Mouse (Mus musculus) left cerebral cortex, adult 18-20 months (tissue): ENCODE data around the gene Psma1. TPM values are rescaled to one million over a fixed set of nuclear protein-coding genes. Genes with fewer than 3 reads are reported as not detected.

ENCODE experiments used
- DNase-seq, 2 experiments: peaks; one replicate each; pipeline ENCODE4 v3.0.0; 2021 to 2022; ENCODE audit warnings: low spot score in 2 of 2, mixed read lengths in 1 of 2
- total RNA-seq, 2 experiments: library from RNA; stranded (reverse); gene quantifications; 2 replicates each; pipeline ENCODE4 v1.2.3; 2021

Psma1 gene
- total RNA-seq, 2 experiments from 2014 or later: 107 to 109 TPM

- no peak for DNase-seq
Measured at GRCm38 (mm10) chr7:114281671-114282070, 5.8 kb upstream of the Psma1 start.

GRCm38 (mm10) chr7:114275372-114276004 is 430 bp downstream of the Psma1 start:
- DNase-seq: no peak

GRCm38 (mm10) chr7:114268446-114268845 is 7.5 kb downstream of the Psma1 start:
- DNase-seq: no peak

GRCm38 (mm10) chr7:114253885-114254833 is 21.8 kb downstream of the Psma1 start, which contains the start of gene Copb1:
Gene Copb1 (minus strand): TSS chr7:114254711.
- peak; percentile 94 to 95 for DNase-seq

GRCm38 (mm10) chr7:114251684-114252083 is 24.2 kb downstream of the Psma1 start:
- DNase-seq: no peak

GRCm38 (mm10) chr7:114233980-114234379 is 41.9 kb downstream of the Psma1 start:
- no peak for DNase-seq

- DNase-seq: no peak
Measured at GRCm38 (mm10) chr7:114232982-114233381, 42.9 kb downstream of the Psma1 start.

GRCm38 (mm10) chr7:114231857-114232256 is 44.1 kb downstream of the Psma1 start:
- no peak for DNase-seq

- no peak for DNase-seq
Measured at GRCm38 (mm10) chr7:114226521-114226920, 49.4 kb downstream of the Psma1 start.

- no peak for DNase-seq
Measured at GRCm38 (mm10) chr7:114220433-114220832, 55.5 kb downstream of the Psma1 start.

GRCm38 (mm10) chr7:114216908-114217307 is 59.0 kb downstream of the Psma1 start:
- no peak for DNase-seq

Other genes starting within 250 kb of the Psma1 start
- gene Rras2, start 158.3 kb downstream of the Psma1 start, total RNA-seq: 10 to 100 TPM; 13.9 to 15.7 TPM
- 10 to 100 TPM; 58.7 to 61.6 TPM for gene Copb1, start 21.4 kb downstream of the Psma1 start, total RNA-seq
- gene Pde3b, start 139.2 kb upstream of the Psma1 start, total RNA-seq: 1 to 10 TPM; 7.7 to 8.3 TPM